2 mouse cellular contexts compared by ENCODE assay signal in the genomic region with DNA sequence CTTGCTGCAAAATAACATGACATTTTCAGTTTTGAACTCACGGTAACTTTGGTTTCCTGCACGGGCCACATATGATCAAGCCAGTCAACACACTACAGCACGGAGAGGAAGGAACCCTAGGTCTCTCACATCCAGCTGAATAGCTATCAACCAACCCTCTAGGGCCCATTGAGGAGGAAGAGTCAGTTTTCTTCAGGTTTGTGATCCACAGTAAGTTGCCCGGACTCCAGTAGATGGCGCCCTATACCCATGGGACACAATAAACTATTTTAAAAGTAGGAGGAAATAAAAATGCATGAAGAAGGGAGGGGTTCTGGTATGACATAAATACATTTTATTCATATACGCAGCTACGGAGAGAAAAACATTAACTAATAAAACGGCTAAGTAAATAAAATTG.
TF ChIP-seq lines count a peak whose summit lies in the region.

No protein-coding gene starts in this region.

TF ChIP-seq in C2C12, 6 proteins besides CTCF, POLR2A, EP300 and RAD21 (continued from another document):
- TF ChIP-seq CEBPB (IDR thresholded peaks at IDR 0.05; ENCODE audit: low read depth): no peak
- TF ChIP-seq FOSL1 (IDR thresholded peaks at IDR 0.05; ENCODE audit: insufficient read depth, low read length, poor library complexity, severe bottlenecking): no peak
- no peak for TF ChIP-seq USF1 (IDR thresholded peaks at IDR 0.05; ENCODE audit: low read depth)

TF ChIP-seq in MEL, 35 proteins besides CTCF, POLR2A, EP300 and RAD21 (continued from another document):
- TF ChIP-seq NELFE (IDR thresholded peaks at IDR 0.05; ENCODE audit: low read depth, low read length) (no peak), ELF1 (IDR thresholded peaks at IDR 0.05; ENCODE audit: low read depth, low read length) (no peak), SMC3 (IDR thresholded peaks at IDR 0.05; ENCODE audit: low read depth, low read length) (peak; percentile 79), CHD2 (IDR thresholded peaks at IDR 0.05; ENCODE audit: low read length) (no peak), MYB (IDR thresholded peaks at IDR 0.05; ENCODE audit: low read depth, low read length) (no peak), TCF12 (IDR thresholded peaks at IDR 0.05; ENCODE audit: low read depth, low read length) (no peak), UBTF (IDR thresholded peaks at IDR 0.05; ENCODE audit: borderline replicate concordance, insufficient read depth, low read depth, low read length) (no peak), POLR2AphosphoS2 (IDR thresholded peaks at IDR 0.05; ENCODE audit: low read length) (no peak)
